Mouse (Mus musculus) liver, adult (tissue): ENCODE results near the gene Fam3a.

ENCODE experiments used
- GATA4 ChIP-seq: IDR thresholded peaks from 2 replicates; pipeline ENCODE4 v1.6.1; 2014; ENCODE audit warnings: mild to moderate bottlenecking, low read length; ENCODE audit not compliant: insufficient replicate concordance

The Fam3a gene

DNA sequence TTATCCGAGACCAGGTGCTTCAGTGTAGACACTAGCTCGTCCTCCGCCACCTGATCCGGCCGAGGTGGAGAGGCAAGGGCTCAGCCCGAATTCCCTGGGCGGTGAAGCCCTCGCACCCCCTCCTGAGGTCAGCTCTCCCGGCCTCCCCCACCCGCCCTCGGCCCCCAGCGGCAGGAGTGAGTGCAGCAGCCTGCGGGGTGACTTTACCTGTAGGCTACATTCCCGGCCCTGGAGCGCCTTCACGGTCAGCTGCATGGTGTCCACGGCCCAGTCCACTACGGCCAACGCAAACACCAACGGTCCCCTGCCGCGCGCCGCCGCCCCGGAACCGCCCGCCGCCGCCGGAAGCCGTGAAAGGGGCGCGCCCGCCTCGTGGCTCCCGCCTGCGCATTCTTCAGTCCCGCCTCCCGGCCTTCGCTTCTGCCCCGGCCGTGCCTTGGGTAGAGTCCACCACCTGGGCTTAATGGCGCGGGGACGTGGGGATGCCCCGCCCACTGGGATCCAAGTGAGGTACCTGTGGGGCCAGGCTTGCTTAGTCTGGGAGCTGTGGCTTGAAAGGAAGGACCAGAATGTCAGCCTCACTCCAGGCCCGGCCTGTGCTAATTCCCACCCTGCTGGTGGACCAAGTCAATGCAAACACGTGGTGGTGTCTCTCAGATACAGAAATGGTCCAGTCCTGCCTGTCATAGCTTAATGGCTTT, 24.7 kb downstream of the Fam3a start:
- no peak for TF ChIP-seq GATA4

GRCm38 (mm10) chrX:74367512-74367911, 25.6 kb downstream of the Fam3a start:
- TF ChIP-seq GATA4: no peak

DNA sequence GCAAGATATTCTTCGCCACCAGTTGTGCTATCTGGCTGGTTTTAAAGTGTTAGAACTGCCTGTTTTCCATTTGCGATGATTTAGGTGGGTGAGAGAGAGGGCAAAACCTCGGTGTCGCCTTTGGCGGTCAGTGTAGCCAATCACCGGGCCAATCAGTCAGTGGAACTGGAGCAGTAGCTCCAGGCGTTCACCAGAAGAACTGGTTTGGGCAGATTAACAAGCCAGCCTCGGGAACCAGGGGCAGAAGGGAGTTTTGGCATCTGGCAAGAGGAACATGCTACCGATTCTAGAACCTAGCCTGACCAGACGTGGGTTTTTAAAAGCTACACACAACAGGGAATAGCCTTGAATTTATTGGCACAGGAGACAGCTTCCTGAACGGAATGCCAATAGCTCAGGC, 33.9 kb downstream of the Fam3a start:
- TF ChIP-seq GATA4: no peak

DNA sequence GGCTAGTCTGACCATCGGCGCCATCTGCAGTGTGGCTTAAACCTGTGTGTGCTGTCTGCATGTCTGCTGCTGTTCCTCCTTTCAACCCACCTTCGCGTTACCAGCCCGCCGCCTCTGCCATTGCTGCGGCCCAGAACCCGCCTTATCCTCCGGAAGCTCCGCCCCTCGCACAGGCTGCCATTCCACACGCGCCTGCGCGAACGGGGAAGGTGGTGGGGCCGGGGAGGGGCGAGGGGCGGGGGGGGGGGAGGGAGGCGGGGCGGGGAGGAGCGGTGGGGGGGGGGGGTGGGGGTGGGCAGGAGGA, 39.7 kb downstream of the Fam3a start, which contains the start of gene Lage3:
Gene Lage3, minus strand, starts transcription at position 152 of the 304 bp plus-strand sequence.
- TF ChIP-seq GATA4: no peak

GRCm38 (mm10) chrX:74352645-74353466, 40.2 kb downstream of the Fam3a start:
- TF ChIP-seq GATA4: no peak
